Mouse (Mus musculus) forebrain, embryonic 14.5 days (tissue): ENCODE measurements around the gene Zfp651. TPM values are rescaled to one million over a fixed set of nuclear protein-coding genes. Genes with fewer than 3 reads are reported as not detected.

Experiments
- ATAC-seq: fragments of 200-750 bp; cut with Nextera tagmentation; 2 replicates; pipeline ENCODE4 v1.8.0; 2017; ENCODE audit warnings: mild to moderate bottlenecking, moderate library complexity
- DNase-seq: peaks from one replicate; pipeline ENCODE4 v3.0.0-alpha.2; 2015; ENCODE audit warnings: low spot score
- H3K27ac ChIP-seq: fragments of 300-500 bp; sonication (generic); 2 replicates; pipeline ENCODE4 v1.5.1; 2014; ENCODE audit warnings: low read depth, mild to moderate bottlenecking, control low read depth, low read length, moderate library complexity
- H3K27me3 ChIP-seq: fragments of 300-500 bp; sonication (generic); replicated peaks from 2 replicates; pipeline ENCODE4 v1.6.1; 2014; ENCODE audit warnings: low read length, control low read depth, mixed read lengths; ENCODE audit not compliant: control insufficient read depth, insufficient read depth
- H3K36me3 ChIP-seq: fragments of 300-500 bp; sonication (generic); 2 replicates; pipeline ENCODE4 v1.6.1; 2014; ENCODE audit warnings: low read length, control low read depth; ENCODE audit not compliant: control insufficient read depth, insufficient read depth
- H3K4me1 ChIP-seq: fragments of 300-500 bp; sonication (generic); 2 replicates; pipeline ENCODE4 v1.6.1; 2014; ENCODE audit warnings: antibody characterized with exemption, low read length, control low read depth; ENCODE audit not compliant: control insufficient read depth, insufficient read depth
- H3K4me2 ChIP-seq: fragments of 300-500 bp; sonication (generic); 2 replicates; pipeline ENCODE4 v1.6.1; 2014; ENCODE audit warnings: mild to moderate bottlenecking, control low read depth, low read length
- H3K4me3 ChIP-seq: fragments of 300-500 bp; sonication (generic); 2 replicates; pipeline ENCODE4 v1.5.1; 2014; ENCODE audit warnings: low read depth, low read length, control low read depth
- H3K9ac ChIP-seq: fragments of 300-500 bp; sonication (generic); 2 replicates; pipeline ENCODE4 v1.6.1; 2014; ENCODE audit warnings: mild to moderate bottlenecking, low read length, control low read depth, moderate library complexity
- H3K9me3 ChIP-seq: fragments of 300-500 bp; sonication (generic); replicated peaks from 2 replicates; pipeline ENCODE4 v1.6.1; 2016; ENCODE audit warnings: low read length, control low read depth, mixed read lengths; ENCODE audit not compliant: control insufficient read depth
- whole genome bisulfite sequencing: fragments of 180-500 bp; shearing (Covaris S2); extraction: QIAGEN DNeasy Blood & Tissue Kit; methylation state at CpG from one replicate; pipeline ENCODE4 v1.1.7; 2014; 5-methylcytosine and 5-hydroxymethylcytosine counted together
- polyA plus RNA-seq: library from polyadenylated mRNA; unstranded; fragments of >200 nt; fragmentation: Nextera tagmentation; extraction: Ambion mirVana; gene quantifications from 2 replicates; pipeline ENCODE4 v1.2.1, GENCODE M21; 2014

Zfp651 gene
- polyA plus RNA-seq, 1 experiment from 2014 or later = 7.4 TPM

DNA sequence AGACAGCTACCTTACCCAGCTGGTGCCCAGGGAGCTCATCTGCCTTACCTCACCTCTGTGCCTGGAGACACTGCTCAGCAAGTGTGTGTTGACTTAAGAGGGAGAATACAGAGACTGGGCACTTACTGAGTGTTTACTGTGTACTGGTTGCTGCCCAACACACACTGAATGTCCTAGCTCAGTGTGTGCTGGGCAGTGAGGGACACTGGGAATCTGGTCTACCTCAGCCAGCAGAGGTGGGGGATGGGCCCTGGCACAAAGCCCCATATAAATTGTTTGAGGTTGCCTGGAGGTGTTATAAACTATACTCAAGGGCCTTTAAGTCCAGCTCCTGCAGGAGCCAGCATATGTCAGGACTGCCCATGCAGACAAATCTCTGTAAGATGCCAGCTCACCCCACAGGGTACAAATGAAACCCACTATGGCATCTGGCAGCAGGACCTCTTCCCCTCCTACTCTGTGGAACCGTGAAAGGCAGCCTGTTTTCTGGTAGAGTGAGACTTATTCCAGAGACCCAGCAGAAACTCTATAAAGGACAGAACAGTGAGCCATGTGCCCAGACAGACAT is 35.9 kb downstream of the Zfp651 start:
- 50% methylated on average over 1 of the region's 1 CpGs for WGBS
- Histone ChIP-seq H3K27me3 (no peaks in the 10 kb centered on the region), H3K9ac (no peak overlapping the region), H3K4me1 (0 out of 2 replicates have a peak, but pooled peaks cover 2% of the 10 kb centered on the region), H3K27ac (no peak overlapping the region), H3K9me3 (no peaks in the 10 kb centered on the region), H3K4me3 (no peak overlapping the region), H3K4me2 (no peak overlapping the region), H3K36me3 (no peaks in the 10 kb centered on the region)
- peak; percentile 11 for DNase-seq
- no peak for ATAC-seq

DNA sequence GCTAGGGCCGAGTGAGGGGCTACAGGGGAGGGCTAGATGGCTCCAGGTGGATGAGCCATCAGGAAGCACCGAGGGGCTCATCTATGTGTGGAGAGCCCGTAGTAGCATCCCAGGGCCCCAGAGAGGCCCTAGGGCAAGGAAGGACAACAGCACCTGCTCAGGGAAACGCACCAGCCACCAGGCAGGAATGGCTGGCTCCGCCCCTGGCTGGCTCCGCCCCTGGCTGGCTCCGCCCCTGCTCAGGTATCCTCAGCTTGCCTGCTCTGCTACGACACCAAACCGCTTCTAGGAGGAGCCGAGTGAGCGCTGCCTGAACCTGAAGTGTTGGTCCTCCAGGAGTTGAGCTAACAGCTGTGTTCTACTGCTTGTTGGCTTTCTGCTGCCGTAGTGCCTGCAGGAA is 38.6 kb downstream of the Zfp651 start:
- Histone ChIP-seq H3K4me1 (peaks cover 7% of the 10 kb centered on the region), H3K27ac (no peak overlapping the region), H3K9me3 (no peaks in the 10 kb centered on the region), H3K9ac (no peak overlapping the region), H3K4me3 (no peak overlapping the region), H3K27me3 (no peaks in the 10 kb centered on the region), H3K36me3 (no peaks in the 10 kb centered on the region), H3K4me2 (no peak overlapping the region)
- DNase-seq (no peak), ATAC-seq (no peak)
- WGBS = 13% methylated on average over 12 of the region's 12 CpGs

- DNase-seq (no peak), ATAC-seq (no peak)
- H3K4me1 ChIP-seq = peaks cover 7% of the 10 kb centered on the region
- no peak overlapping the region for H3K4me3 ChIP-seq
- H3K9me3 ChIP-seq = no peaks in the 10 kb centered on the region
- H3K27me3 ChIP-seq = no peaks in the 10 kb centered on the region
- no peak overlapping the region for H3K4me2 ChIP-seq
- no peaks in the 10 kb centered on the region for H3K36me3 ChIP-seq
- H3K27ac ChIP-seq = no peak overlapping the region
- 44% methylated on average over 6 of the region's 6 CpGs for WGBS
- no peak overlapping the region for H3K9ac ChIP-seq
These were observed 39.9 kb downstream of the Zfp651 start for GRCm38 (mm10) chr9:121798887-121799520.

GRCm38 (mm10) chr9:121802747-121803146 is 43.6 kb downstream of the Zfp651 start:
- no peak for ATAC-seq
- Histone ChIP-seq H3K4me2 (no peak overlapping the region), H3K27me3 (no peaks in the 10 kb centered on the region), H3K4me3 (no peak overlapping the region), H3K36me3 (no peaks in the 10 kb centered on the region), H3K27ac (no peak overlapping the region), H3K9me3 (no peaks in the 10 kb centered on the region), H3K9ac (no peak overlapping the region), H3K4me1 (peaks cover 5% of the 10 kb centered on the region)
- DNase-seq = no peak
- 83% methylated on average over 7 of the region's 7 CpGs for WGBS

DNA sequence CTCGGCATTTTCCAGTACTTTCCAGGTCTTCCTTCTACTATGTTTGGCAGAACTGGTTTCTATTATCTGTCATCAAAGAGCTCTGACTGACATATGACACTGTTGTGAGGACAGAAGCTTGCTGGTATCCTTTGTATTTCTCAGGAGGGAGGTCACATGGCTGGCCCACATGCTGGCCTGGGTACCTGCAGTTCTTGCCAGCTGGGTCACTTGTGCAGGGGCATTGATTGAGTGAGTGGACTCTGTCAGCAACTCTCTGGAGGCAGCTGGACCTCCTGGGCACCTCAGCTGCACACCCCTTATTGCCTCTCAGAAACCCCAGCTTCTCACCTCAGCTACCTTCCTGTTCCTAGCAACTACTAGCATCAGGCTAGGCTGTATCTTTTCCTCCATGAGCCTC is 48.4 kb downstream of the Zfp651 start:
- Histone ChIP-seq H3K9me3 (no peaks in the 10 kb centered on the region), H3K27me3 (no peaks in the 10 kb centered on the region), H3K9ac (no peak overlapping the region), H3K36me3 (no peaks in the 10 kb centered on the region), H3K4me3 (no peak overlapping the region), H3K4me1 (peaks cover 17% of the 10 kb centered on the region), H3K4me2 (no peak overlapping the region), H3K27ac (no peak overlapping the region)
- no peak for ATAC-seq
- no peak for DNase-seq
- WGBS = 55% methylated on average over 1 of the region's 1 CpGs

DNA sequence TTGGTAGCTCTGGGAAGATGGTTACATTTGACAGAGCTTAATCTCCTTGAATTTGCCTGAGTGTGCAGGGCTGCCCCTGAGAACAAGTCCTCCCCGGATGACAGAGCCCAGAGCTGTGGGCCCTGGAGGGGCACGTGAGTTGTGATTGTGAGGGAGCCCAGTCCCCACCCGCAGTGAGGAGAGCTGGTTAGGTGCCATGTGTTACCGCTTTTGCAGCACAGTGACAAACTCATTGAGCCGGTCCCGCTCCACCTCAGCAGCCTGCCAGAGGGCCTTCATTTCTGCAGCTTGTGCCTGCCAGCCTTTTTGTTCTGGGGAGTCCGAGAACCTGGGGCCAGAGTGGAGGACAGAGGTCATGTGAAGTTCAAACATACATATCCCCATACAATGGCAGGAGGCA is 48.8 kb downstream of the Zfp651 start:
- DNase-seq (no peak), ATAC-seq (no peak)
- H3K36me3 ChIP-seq = no peaks in the 10 kb centered on the region
- peaks cover 17% of the 10 kb centered on the region for H3K4me1 ChIP-seq
- H3K27me3 ChIP-seq = no peaks in the 10 kb centered on the region
- no peak overlapping the region for H3K4me2 ChIP-seq
- no peak overlapping the region for H3K9ac ChIP-seq
- WGBS = 53% methylated on average over 7 of the region's 7 CpGs
- no peak overlapping the region for H3K27ac ChIP-seq
- no peaks in the 10 kb centered on the region for H3K9me3 ChIP-seq
- no peak overlapping the region for H3K4me3 ChIP-seq

DNA sequence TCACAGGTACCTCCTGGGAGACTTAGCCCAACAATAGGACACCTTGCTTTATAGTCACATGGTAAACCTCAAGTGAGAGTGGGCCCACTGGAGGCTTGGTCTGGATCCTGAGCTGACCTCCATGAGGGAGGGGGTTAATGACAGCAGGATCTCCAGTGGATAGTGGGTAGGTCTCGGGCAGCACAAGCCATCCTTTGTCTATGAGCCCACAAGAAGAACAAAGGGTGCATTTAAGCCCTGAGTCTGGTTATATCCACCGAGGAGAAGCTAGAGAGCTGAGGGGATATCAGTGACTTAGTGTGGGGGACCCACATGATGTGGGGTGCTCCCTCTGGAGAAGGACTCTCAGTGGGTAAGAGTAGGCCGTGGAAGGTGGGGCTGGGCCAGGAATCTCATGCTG is 49.4 kb downstream of the Zfp651 start:
- no peak overlapping the region for H3K4me3 ChIP-seq
- DNase-seq (no peak), ATAC-seq (no peak)
- no peaks in the 10 kb centered on the region for H3K27me3 ChIP-seq
- peaks cover 17% of the 10 kb centered on the region for H3K4me1 ChIP-seq
- H3K9ac ChIP-seq = no peak overlapping the region
- no peak overlapping the region for H3K27ac ChIP-seq
- no peaks in the 10 kb centered on the region for H3K36me3 ChIP-seq
- H3K9me3 ChIP-seq = no peaks in the 10 kb centered on the region
- WGBS = 37% methylated on average over 3 of the region's 3 CpGs
- no peak overlapping the region for H3K4me2 ChIP-seq

DNA sequence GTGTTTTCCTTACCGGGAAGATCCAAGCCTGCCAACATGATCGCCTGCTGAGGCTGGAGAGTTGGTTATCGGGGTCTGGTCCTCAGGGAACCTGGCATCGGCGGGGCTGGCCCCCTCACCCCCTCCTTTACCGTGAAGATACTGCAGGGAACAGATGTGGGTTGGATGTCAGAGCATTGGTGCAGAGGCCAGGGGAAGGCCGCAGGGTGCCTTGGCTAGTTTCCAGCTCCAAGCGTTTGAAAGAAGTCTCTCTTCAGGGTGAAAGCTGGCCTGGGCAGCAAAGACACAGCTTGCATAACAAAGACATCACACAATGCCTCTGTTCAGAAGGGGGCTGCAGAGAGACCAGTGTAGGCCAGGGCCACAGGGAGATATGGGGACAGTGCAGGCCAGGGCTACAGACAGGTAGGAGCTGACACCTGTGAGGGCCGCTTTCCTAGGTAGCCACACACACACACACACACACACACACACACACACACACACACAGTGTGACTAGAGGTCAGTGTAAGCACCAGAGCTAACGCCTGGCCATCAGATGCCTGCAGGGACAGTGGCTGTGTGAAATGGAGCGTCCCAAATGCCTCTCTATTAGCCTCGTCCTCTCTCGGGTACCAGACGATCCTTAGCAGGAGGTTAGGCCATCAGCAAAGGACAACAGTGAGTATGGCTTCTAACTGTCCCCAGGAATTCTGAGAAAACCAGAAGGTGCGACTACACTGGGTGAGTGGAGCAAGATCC is 51.1 kb downstream of the Zfp651 start:
- Histone ChIP-seq H3K4me2 (0 out of 2 replicates have a peak overlapping the region, but pooled peaks have one; percentile 5), H3K4me3 (no peak overlapping the region), H3K36me3 (no peaks in the 10 kb centered on the region), H3K27ac (peak overlapping the region; percentile 56; the same call in 1 of the 2 replicates), H3K27me3 (no peaks in the 10 kb centered on the region), H3K4me1 (peaks cover 17% of the 10 kb centered on the region), H3K9me3 (no peaks in the 10 kb centered on the region), H3K9ac (peak overlapping the region; percentile 38)
- ATAC-seq (peak; percentile 71), DNase-seq (peak; percentile 74)
- WGBS = 11% methylated on average over 15 of the region's 15 CpGs

DNA sequence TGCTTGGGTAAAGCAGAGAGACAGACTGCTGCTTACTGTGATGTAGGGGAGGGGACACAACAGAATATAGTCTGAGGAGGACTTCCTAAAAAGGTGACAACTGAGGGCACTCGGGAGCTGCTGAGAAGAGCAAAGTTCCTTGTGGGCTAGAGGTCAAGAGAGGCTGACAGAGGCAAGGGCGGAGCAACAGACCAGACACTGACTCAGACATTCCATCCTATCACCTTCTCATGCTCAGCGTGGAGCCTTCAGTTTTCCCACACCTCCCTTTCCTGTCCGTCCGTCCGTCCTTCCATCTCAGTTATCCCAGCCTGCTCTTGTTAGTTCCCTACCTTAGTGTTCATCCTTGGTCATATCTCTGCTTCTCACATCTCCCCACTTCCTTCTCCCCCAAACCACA is 56.1 kb downstream of the Zfp651 start:
- no peak for ATAC-seq
- Histone ChIP-seq H3K4me3 (no peak overlapping the region), H3K9me3 (no peaks in the 10 kb centered on the region), H3K4me2 (no peak overlapping the region), H3K27ac (no peak overlapping the region), H3K4me1 (peaks cover 7% of the 10 kb centered on the region), H3K9ac (no peak overlapping the region), H3K27me3 (no peaks in the 10 kb centered on the region), H3K36me3 (no peaks in the 10 kb centered on the region)
- WGBS = 83% methylated on average over 6 of the region's 6 CpGs
- DNase-seq = no peak
